Mouse (Mus musculus) liver, postnatal 0 days (tissue): ENCODE data around the gene Olfr1443.
"Not testable (repeated sequence)": the region's sequence is repeated elsewhere in the genome, so short reads cannot be mapped to it uniquely, and the experiment has no call there.

Experiments
- CTCF ChIP-seq: sonication (generic); IDR thresholded peaks from 2 replicates; pipeline ENCODE4 v1.5.1; 2016; ENCODE audit warnings: antibody characterized with exemption, low read depth
- EP300 ChIP-seq: IDR thresholded peaks from 2 replicates; pipeline ENCODE4 v1.6.1; 2016; ENCODE audit warnings: antibody characterized with exemption, low read depth, mild to moderate bottlenecking

DNA sequence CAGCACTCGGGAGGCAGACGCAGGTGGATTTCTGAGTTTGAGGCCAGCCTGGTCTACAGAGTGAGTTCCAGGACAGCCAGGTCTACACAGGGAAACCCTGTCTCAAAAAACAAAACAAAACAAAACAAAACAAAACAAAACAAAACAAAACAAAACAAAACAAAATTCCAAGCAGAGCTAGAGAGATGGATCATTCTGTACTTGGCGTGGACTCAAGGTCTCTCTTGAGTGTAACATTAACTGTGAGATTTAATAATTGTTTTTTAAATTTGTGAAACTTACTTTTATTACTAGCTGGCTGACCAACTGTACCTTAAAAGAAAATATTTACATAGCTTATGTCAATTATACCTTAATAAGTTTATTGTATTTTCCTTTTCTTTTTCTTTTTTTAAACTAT, 9.3 kb upstream of the Olfr1443 start:
- TF ChIP-seq CTCF, EP300: not testable (repeated sequence)
